Mouse (Mus musculus) testis, adult 2 months (tissue): ENCODE measurements at regions not wholly inside any gene's neighbourhood (a gene's known extent, or its start where the extent isn't known, plus 50 kb on each side); places are given as distances from the start of the nearest gene placed in this dataset.
"Not testable (repeated sequence)": the region's sequence is repeated elsewhere in the genome, so short reads cannot be mapped to it uniquely, and the experiment has no call there.

Experiments
- H3K27ac ChIP-seq: fragments of 200-500 bp; 2 replicates; pipeline ENCODE4 v1.5.1; 2012; ENCODE audit warnings: low read depth, low read length; ENCODE audit not compliant: control insufficient read depth, insufficient read depth
- H3K27me3 ChIP-seq: fragments of 200-500 bp; 2 replicates; pipeline ENCODE4 v1.6.1; 2012; ENCODE audit warnings: mild to moderate bottlenecking, low read length, moderate library complexity; ENCODE audit not compliant: control insufficient read depth, insufficient read depth
- H3K36me3 ChIP-seq: fragments of 200-500 bp; 2 replicates; pipeline ENCODE4 v1.6.1; 2012; ENCODE audit warnings: mild to moderate bottlenecking, low read length; ENCODE audit not compliant: control insufficient read depth, insufficient read depth
- H3K4me1 ChIP-seq: fragments of 200-500 bp; 2 replicates; pipeline ENCODE4 v1.6.1; 2012; ENCODE audit warnings: low read length; ENCODE audit not compliant: control insufficient read depth, insufficient read depth
- H3K4me3 ChIP-seq: fragments of 200-500 bp; 2 replicates; pipeline ENCODE4 v1.5.1; 2012; ENCODE audit warnings: low read depth, mild to moderate bottlenecking, low read length, moderate library complexity, mixed read lengths; ENCODE audit not compliant: control insufficient read depth

GRCm38 (mm10) chr5:3141841-3142240, 199.4 kb upstream of the Cdk6 start:
- not testable (repeated sequence) for H3K4me3 ChIP-seq, H3K36me3 ChIP-seq, H3K27ac ChIP-seq, H3K4me1 ChIP-seq, H3K27me3 ChIP-seq

- not testable (repeated sequence) for H3K4me1 ChIP-seq, H3K27ac ChIP-seq, H3K36me3 ChIP-seq, H3K27me3 ChIP-seq, H3K4me3 ChIP-seq
Measured at GRCm38 (mm10) chr5:3146544-3147295, 194.6 kb upstream of the Cdk6 start.

- H3K27me3 ChIP-seq, H3K27ac ChIP-seq, H3K36me3 ChIP-seq, H3K4me1 ChIP-seq, H3K4me3 ChIP-seq: not testable (repeated sequence)
Measured at GRCm38 (mm10) chr5:3149886-3150285, 191.4 kb upstream of the Cdk6 start.

- not testable (repeated sequence) for H3K27me3 ChIP-seq, H3K27ac ChIP-seq, H3K36me3 ChIP-seq, H3K4me1 ChIP-seq, H3K4me3 ChIP-seq
Measured at GRCm38 (mm10) chr5:3150766-3151165, 190.5 kb upstream of the Cdk6 start.

GRCm38 (mm10) chr5:3151534-3152148, 189.6 kb upstream of the Cdk6 start:
- not testable (repeated sequence) for H3K27ac ChIP-seq, H3K27me3 ChIP-seq, H3K4me1 ChIP-seq, H3K4me3 ChIP-seq, H3K36me3 ChIP-seq

GRCm38 (mm10) chr5:3152149-3152865, 189.0 kb upstream of the Cdk6 start:
- H3K27ac ChIP-seq, H3K27me3 ChIP-seq, H3K4me1 ChIP-seq, H3K36me3 ChIP-seq: not testable (repeated sequence)
- peak overlapping the region; percentile 8 for H3K4me3 ChIP-seq

GRCm38 (mm10) chr5:3165511-3165910, 175.8 kb upstream of the Cdk6 start:
- H3K27me3 ChIP-seq, H3K27ac ChIP-seq, H3K36me3 ChIP-seq, H3K4me3 ChIP-seq, H3K4me1 ChIP-seq: not testable (repeated sequence)

GRCm38 (mm10) chr5:3166496-3166895, 174.8 kb upstream of the Cdk6 start:
- not testable (repeated sequence) for H3K4me3 ChIP-seq, H3K27ac ChIP-seq, H3K4me1 ChIP-seq, H3K27me3 ChIP-seq, H3K36me3 ChIP-seq

GRCm38 (mm10) chr5:3193592-3193991, 147.7 kb upstream of the Cdk6 start:
- not testable (repeated sequence) for H3K4me3 ChIP-seq

More at GRCm38 (mm10) chr5:3193592-3193991, 147.7 kb upstream of the Cdk6 start:
- not testable (repeated sequence) for H3K27ac ChIP-seq, H3K36me3 ChIP-seq, H3K27me3 ChIP-seq, H3K4me1 ChIP-seq
